Mouse (Mus musculus): ENCODE measurements around the gene Cyp2b10. TPM values are rescaled to one million over a fixed set of nuclear protein-coding genes. Genes with fewer than 3 reads are reported as not detected.

The Cyp2b10 gene
- polyA plus RNA-seq (2014; fragmentation: Nextera tagmentation; extraction: Ambion mirVana): not detected in 2 replicates

DNA sequence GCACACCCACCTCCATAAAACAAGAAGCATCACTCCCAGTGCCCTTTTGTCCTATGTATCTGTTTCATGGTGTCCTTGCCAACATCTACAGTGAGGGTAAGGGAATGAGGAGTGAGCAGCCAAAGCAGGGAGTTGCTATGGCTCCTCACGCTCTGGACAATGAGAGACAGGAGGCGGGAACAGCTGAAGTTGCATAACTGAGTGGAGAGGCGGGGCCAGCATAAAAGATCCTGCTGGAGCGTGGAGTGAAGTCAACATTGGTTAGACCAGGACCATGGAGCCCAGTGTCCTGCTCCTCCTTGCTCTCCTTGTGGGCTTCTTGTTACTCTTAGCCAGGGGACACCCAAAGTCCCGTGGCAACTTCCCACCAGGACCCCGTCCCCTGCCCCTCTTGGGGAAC lies at the start of gene Cyp2b10:
Cyp2b10 (plus strand) TSS at position 210 of the 400 bp plus-strand sequence.
- WGBS (ENCODE audit: insufficient replicate concordance): 76% methylated on average over 6 of the region's 6 CpGs
- Histone ChIP-seq H3K9me3 (replicated peaks; ENCODE audit: control insufficient read depth, low read length) (no peaks in the 10 kb centered on the region), H3K27ac (ENCODE audit: low read depth, low read length) (no peak within 1 kb of the TSS), H3K9ac (ENCODE audit: low read depth, low read length) (no peak within 1 kb of the TSS), H3K27me3 (ENCODE audit: control insufficient read depth, insufficient read depth, low read length) (no peaks in the 10 kb centered on the region), H3K4me1 (ENCODE audit: control insufficient read depth, insufficient read depth, low read length) (no peaks in the 10 kb centered on the region), H3K4me2 (no peak within 1 kb of the TSS), H3K36me3 (ENCODE audit: control insufficient read depth, insufficient read depth, low read length) (no peaks in the 10 kb centered on the region), H3K4me3 (ENCODE audit: low read depth, low read length) (no peak within 1 kb of the TSS)
- no peak for ATAC-seq (replicated peaks; ENCODE audit: insufficient number of reproducible peaks, low FRiP score, low TSS enrichment)

DNA sequence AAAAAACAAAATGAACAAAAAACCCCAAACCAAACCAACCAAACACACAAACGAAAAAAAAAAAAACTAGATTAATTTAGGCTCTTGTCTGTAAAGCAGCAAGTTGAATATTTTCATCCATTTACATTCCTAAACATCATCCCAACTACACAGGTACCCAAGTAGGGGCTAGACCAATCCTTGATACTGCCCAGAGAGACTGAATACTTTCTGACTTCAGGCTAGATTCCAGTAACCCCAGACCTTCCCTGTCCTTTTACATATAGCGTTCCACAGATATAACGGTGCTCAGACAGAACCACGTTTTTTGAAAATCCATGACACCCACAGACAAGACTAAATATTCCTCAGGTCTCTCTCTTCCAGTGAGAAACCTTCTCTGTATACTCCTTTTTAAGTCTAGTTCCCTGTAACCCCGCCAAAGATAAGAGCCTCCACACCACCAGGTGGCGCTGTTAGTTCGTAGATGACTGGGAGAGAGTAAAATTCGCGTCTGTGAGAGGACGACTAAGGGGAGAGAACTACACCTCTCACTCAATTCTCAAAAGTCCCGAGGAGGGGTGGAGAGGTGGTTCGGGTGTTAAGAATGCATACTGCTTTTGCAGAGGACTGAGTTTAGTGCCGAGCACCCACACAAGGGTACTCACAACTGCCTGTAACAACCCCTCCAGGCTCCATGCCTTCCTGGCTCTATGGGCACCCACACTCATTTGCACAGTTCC lies 49.5 kb upstream of the Cyp2b10 start:
- WGBS (ENCODE audit: insufficient replicate concordance): 12% methylated on average over 13 of the region's 13 CpGs
- peak; percentile 39; the same call in 1 of the 2 replicates for ATAC-seq (replicated peaks; ENCODE audit: insufficient number of reproducible peaks, low FRiP score, low TSS enrichment)

DNA sequence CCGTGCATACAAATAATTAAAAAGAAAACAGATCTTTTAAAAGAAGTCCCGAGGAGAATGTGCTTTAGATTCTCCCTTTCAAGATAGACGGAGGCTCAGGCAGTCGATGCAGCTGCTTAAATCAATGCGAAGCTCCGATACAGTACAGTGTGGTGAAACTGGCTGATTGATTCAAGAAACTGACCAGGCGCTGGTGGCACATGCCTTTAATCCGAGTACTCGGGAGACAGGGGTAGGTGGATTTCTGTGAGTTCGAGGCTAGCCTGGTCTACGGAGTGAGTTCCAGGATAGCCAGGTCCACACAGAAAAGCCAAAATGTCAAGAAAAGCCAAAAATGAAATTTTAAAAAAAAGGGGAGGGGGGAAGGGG lies 49.0 kb upstream of the Cyp2b10 start:
- H3K4me2 ChIP-seq: peak overlapping the region; percentile 65
- H3K9ac ChIP-seq (ENCODE audit: low read depth, low read length): peak overlapping the region; percentile 68
- WGBS (ENCODE audit: insufficient replicate concordance): 22% methylated on average over 11 of the region's 11 CpGs
- peak overlapping the region; percentile 46 for H3K4me3 ChIP-seq (ENCODE audit: low read depth, low read length)
- H3K4me1 ChIP-seq (ENCODE audit: control insufficient read depth, insufficient read depth, low read length): no peaks in the 10 kb centered on the region
- no peaks in the 10 kb centered on the region for H3K36me3 ChIP-seq (ENCODE audit: control insufficient read depth, insufficient read depth, low read length)
- no peaks in the 10 kb centered on the region for H3K27me3 ChIP-seq (ENCODE audit: control insufficient read depth, insufficient read depth, low read length)
- no peaks in the 10 kb centered on the region for H3K9me3 ChIP-seq (replicated peaks; ENCODE audit: control insufficient read depth, low read length)
- H3K27ac ChIP-seq (ENCODE audit: low read depth, low read length): no peak overlapping the region
- ATAC-seq (replicated peaks; ENCODE audit: insufficient number of reproducible peaks, low FRiP score, low TSS enrichment): no peak

More for the DNA sequence above, 49.5 kb upstream of the Cyp2b10 start:
- Histone ChIP-seq H3K9ac (ENCODE audit: low read depth, low read length) (peak overlapping the region; percentile 68), H3K27me3 (ENCODE audit: control insufficient read depth, insufficient read depth, low read length) (no peaks in the 10 kb centered on the region), H3K27ac (ENCODE audit: low read depth, low read length) (no peak overlapping the region), H3K9me3 (replicated peaks; ENCODE audit: control insufficient read depth, low read length) (no peaks in the 10 kb centered on the region; the same call in 1 of the 2 replicates), H3K4me2 (peak overlapping the region; percentile 65), H3K36me3 (ENCODE audit: control insufficient read depth, insufficient read depth, low read length) (no peaks in the 10 kb centered on the region), H3K4me1 (ENCODE audit: control insufficient read depth, insufficient read depth, low read length) (no peaks in the 10 kb centered on the region), H3K4me3 (ENCODE audit: low read depth, low read length) (peak overlapping the region; percentile 46)

DNA sequence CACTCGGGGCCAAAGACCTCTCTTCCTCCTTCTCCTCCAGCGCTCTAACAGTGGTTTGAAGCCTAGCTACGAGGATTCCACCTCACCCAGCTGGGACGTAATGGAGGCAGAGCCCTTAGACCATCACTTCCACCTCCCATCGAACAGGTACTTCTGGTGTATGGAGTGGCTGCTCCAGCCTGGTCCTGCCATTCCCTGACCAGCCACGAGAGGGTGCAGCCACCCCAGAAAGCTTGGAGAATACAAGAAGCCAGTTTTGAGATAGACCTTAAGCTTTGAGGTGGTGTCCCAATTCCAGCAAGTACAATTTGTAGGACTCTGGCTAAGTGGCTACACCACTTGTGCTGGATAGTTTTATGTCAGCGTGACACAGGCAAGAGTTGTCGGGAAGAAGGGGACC lies 42.3 kb upstream of the Cyp2b10 start:
- H3K27ac ChIP-seq (ENCODE audit: low read depth, low read length): no peak overlapping the region
- no peak overlapping the region for H3K4me3 ChIP-seq (ENCODE audit: low read depth, low read length)
- no peaks in the 10 kb centered on the region for H3K36me3 ChIP-seq (ENCODE audit: control insufficient read depth, insufficient read depth, low read length)
- no peaks in the 10 kb centered on the region for H3K4me1 ChIP-seq (ENCODE audit: control insufficient read depth, insufficient read depth, low read length)
- H3K9me3 ChIP-seq (replicated peaks; ENCODE audit: control insufficient read depth, low read length): no peaks in the 10 kb centered on the region
- ATAC-seq (replicated peaks; ENCODE audit: insufficient number of reproducible peaks, low FRiP score, low TSS enrichment): no peak
- WGBS (ENCODE audit: insufficient replicate concordance): 29% methylated on average over 8 of the region's 8 CpGs
- no peak overlapping the region for H3K4me2 ChIP-seq
- H3K27me3 ChIP-seq (ENCODE audit: control insufficient read depth, insufficient read depth, low read length): no peaks in the 10 kb centered on the region
- H3K9ac ChIP-seq (ENCODE audit: low read depth, low read length): no peak overlapping the region

DNA sequence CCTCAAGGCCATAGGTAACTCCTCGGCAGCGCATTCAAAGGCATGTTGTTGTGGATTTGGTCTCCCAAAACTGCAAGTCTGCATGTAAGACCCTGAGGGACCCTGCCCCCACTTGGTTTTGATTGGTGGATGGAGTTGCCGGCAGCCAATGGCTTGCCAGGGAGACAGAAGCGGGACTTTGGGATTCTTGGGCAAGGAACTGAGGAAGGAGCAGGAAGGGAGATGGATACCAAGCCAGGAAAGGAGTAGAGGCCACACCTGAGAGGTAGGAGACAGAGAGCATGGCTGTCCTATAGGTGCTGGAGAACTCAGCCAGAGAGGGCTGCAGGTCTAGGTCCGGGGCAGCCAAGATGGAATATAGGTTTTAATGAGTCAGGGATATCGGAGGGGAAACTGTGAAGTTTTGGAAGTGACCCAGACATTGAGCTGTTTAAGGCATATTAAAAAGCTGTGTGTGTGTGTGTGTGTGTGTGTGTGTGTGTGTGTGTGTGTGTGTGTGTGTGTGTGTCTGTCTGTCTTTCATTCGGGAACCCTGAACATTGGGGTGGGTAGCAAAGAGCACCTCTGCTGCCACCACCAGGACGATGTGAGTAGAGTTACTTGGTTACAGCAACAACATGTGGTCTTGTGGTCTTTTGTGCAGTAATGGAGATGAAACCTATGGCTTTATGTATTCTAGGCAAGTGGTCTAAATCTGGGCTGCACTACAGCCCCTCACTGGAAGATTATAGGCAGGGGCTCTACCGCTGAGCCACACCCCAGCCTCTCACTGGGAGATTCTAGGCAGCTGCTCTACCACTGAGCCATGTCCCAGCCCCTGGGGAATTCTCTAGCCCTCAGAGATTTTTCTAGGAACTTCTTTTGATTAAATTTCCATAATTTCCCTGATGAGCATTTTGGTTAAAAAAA lies 37.2 kb upstream of the Cyp2b10 start:
- H3K27ac ChIP-seq (ENCODE audit: low read depth, low read length): no peak overlapping the region
- 17% methylated on average over 9 of the region's 9 CpGs for WGBS (ENCODE audit: insufficient replicate concordance)
- no peak for ATAC-seq (replicated peaks; ENCODE audit: insufficient number of reproducible peaks, low FRiP score, low TSS enrichment)
- H3K4me2 ChIP-seq: peak overlapping the region; percentile 59
- H3K4me1 ChIP-seq (ENCODE audit: control insufficient read depth, insufficient read depth, low read length): no peaks in the 10 kb centered on the region
- H3K9me3 ChIP-seq (replicated peaks; ENCODE audit: control insufficient read depth, low read length): no peaks in the 10 kb centered on the region
- no peak overlapping the region for H3K4me3 ChIP-seq (ENCODE audit: low read depth, low read length)
- no peak overlapping the region for H3K9ac ChIP-seq (ENCODE audit: low read depth, low read length)
- H3K36me3 ChIP-seq (ENCODE audit: control insufficient read depth, insufficient read depth, low read length): no peaks in the 10 kb centered on the region
- H3K27me3 ChIP-seq (ENCODE audit: control insufficient read depth, insufficient read depth, low read length): no peaks in the 10 kb centered on the region

DNA sequence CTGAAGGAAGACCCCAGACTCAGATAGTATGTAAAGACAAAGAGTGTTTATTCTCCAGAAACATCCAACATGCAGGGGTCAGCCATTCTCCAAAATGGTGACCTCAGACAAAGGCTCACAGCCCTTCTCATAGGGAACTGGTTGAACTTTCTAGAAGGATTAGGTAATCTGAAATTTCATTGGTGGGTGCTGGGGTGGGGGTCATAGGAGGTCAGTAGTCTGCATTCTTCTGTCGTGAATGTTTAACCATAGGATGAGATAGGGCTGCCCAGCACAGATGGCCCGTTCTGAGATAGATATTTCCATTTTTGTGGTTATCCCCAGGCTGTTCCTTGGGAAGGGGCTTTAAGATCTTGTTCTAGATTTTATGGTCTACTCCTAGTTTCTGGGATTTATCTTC lies 35.1 kb upstream of the Cyp2b10 start:
- H3K4me2 ChIP-seq: no peak overlapping the region
- no peaks in the 10 kb centered on the region for H3K27me3 ChIP-seq (ENCODE audit: control insufficient read depth, insufficient read depth, low read length)
- H3K36me3 ChIP-seq (ENCODE audit: control insufficient read depth, insufficient read depth, low read length): no peaks in the 10 kb centered on the region
- no peaks in the 10 kb centered on the region for H3K4me1 ChIP-seq (ENCODE audit: control insufficient read depth, insufficient read depth, low read length)
- WGBS (ENCODE audit: insufficient replicate concordance): 55% methylated on average over 2 of the region's 2 CpGs
- ATAC-seq (replicated peaks; ENCODE audit: insufficient number of reproducible peaks, low FRiP score, low TSS enrichment): no peak
- no peak overlapping the region for H3K27ac ChIP-seq (ENCODE audit: low read depth, low read length)
- H3K9me3 ChIP-seq (replicated peaks; ENCODE audit: control insufficient read depth, low read length): no peaks in the 10 kb centered on the region
- H3K4me3 ChIP-seq (ENCODE audit: low read depth, low read length): no peak overlapping the region
- H3K9ac ChIP-seq (ENCODE audit: low read depth, low read length): no peak overlapping the region

DNA sequence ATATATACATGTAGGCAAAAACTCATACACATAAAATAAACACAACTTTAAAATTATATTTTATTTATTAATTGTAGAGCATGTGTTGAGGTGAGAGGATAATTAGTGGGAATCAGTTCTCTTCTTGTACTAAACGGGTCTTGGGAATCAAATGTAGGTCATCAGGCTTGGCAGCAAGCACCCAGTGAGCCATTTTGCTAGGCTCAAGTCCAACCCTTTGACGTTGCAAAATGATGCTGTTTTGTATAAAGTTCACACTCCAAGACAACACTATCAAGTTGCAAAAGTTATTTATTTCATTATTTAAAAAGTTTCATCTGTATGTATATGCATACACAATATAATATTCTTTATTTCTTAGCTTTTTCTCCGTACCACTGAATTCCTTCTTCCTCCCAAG lies 33.7 kb upstream of the Cyp2b10 start:
- Histone ChIP-seq H3K4me3 (ENCODE audit: low read depth, low read length) (no peak overlapping the region), H3K36me3 (ENCODE audit: control insufficient read depth, insufficient read depth, low read length) (no peaks in the 10 kb centered on the region), H3K9me3 (replicated peaks; ENCODE audit: control insufficient read depth, low read length) (no peaks in the 10 kb centered on the region), H3K27ac (ENCODE audit: low read depth, low read length) (no peak overlapping the region), H3K4me2 (no peak overlapping the region), H3K9ac (ENCODE audit: low read depth, low read length) (no peak overlapping the region), H3K4me1 (ENCODE audit: control insufficient read depth, insufficient read depth, low read length) (no peaks in the 10 kb centered on the region), H3K27me3 (ENCODE audit: control insufficient read depth, insufficient read depth, low read length) (no peaks in the 10 kb centered on the region)
- no peak for ATAC-seq (replicated peaks; ENCODE audit: insufficient number of reproducible peaks, low FRiP score, low TSS enrichment)
- 78% methylated on average over 3 of the region's 3 CpGs for WGBS (ENCODE audit: insufficient replicate concordance)

DNA sequence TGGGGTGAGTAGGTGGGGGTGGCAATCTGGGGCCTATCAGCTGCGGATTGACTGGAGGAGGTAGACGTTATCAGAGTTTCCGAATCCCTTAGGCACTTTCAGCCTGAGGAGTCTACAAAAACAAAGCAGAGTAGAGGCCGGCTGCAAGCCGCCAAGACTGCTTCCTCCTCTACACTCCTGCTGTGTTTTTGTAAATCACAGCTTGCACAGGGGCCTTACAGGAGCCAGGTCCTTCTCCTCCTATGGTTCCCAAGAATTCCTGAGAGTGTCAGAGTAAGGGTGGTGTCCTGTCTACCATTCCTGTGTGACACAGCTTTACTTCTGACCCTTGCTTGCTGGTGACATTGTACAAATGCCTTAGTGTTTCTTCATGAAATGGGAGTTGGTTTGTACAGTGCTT lies 32.6 kb upstream of the Cyp2b10 start:
- no peaks in the 10 kb centered on the region for H3K36me3 ChIP-seq (ENCODE audit: control insufficient read depth, insufficient read depth, low read length)
- H3K9me3 ChIP-seq (replicated peaks; ENCODE audit: control insufficient read depth, low read length): no peaks in the 10 kb centered on the region
- no peak overlapping the region for H3K4me2 ChIP-seq
- H3K27me3 ChIP-seq (ENCODE audit: control insufficient read depth, insufficient read depth, low read length): no peaks in the 10 kb centered on the region
- 19% methylated on average over 5 of the region's 5 CpGs for WGBS (ENCODE audit: insufficient replicate concordance)
- ATAC-seq (replicated peaks; ENCODE audit: insufficient number of reproducible peaks, low FRiP score, low TSS enrichment): no peak
- H3K27ac ChIP-seq (ENCODE audit: low read depth, low read length): no peak overlapping the region
- H3K9ac ChIP-seq (ENCODE audit: low read depth, low read length): no peak overlapping the region
- H3K4me3 ChIP-seq (ENCODE audit: low read depth, low read length): no peak overlapping the region
- H3K4me1 ChIP-seq (ENCODE audit: control insufficient read depth, insufficient read depth, low read length): no peaks in the 10 kb centered on the region

Data from heart, embryonic 11.5 days (tissue).